Mouse (Mus musculus) embryonic fibroblast, embryonic 13.5 days (primary cell): Measurements from ENCODE around the gene Ggct.

Experiments used
- CTCF ChIP-seq: IDR thresholded peaks from 2 replicates; pipeline ENCODE4 v1.5.1; 2011; ENCODE audit warnings: mild to moderate bottlenecking, control low read depth, low read length, moderate library complexity, borderline replicate concordance; ENCODE audit not compliant: insufficient read depth
- POLR2A ChIP-seq: IDR thresholded peaks from 2 replicates; pipeline ENCODE4 v1.6.1; 2011; ENCODE audit warnings: low read depth, mild to moderate bottlenecking, control low read depth, low read length, moderate library complexity

GRCm38 (mm10) chr6:54988141-54988540 is 4.6 kb downstream of the Ggct start:
- TF ChIP-seq POLR2A (no peak), CTCF (no peak)
